Mouse (Mus musculus) forebrain, embryonic 11.5 days (tissue): ENCODE results near the gene Kctd11. TPM values are rescaled to one million over a fixed set of nuclear protein-coding genes. Genes with fewer than 3 reads are reported as not detected.
"Not testable (repeated sequence)": the region's sequence is repeated elsewhere in the genome, so short reads cannot be mapped to it uniquely, and the experiment has no call there.

Experiments used
- ATAC-seq: fragments of 200-750 bp; cut with Nextera tagmentation; replicated peaks from 2 replicates; pipeline ENCODE4 v1.8.0; 2017; ENCODE audit warnings: moderate TSS enrichment; ENCODE audit not compliant: low FRiP score
- DNase-seq: peaks from one replicate; pipeline ENCODE4 v3.0.0-alpha.2; 2017; ENCODE audit warnings: low spot score
- H3K27ac ChIP-seq: fragments of 300-500 bp; sonication (generic); 2 replicates; pipeline ENCODE4 v1.5.1; 2014; ENCODE audit warnings: low read depth, low read length
- H3K27me3 ChIP-seq: fragments of 300-500 bp; sonication (generic); 2 replicates; pipeline ENCODE4 v1.6.1; 2014; ENCODE audit warnings: mild to moderate bottlenecking, low read length, mixed read lengths; ENCODE audit not compliant: control insufficient read depth, insufficient read depth
- H3K36me3 ChIP-seq: fragments of 300-500 bp; sonication (generic); 2 replicates; pipeline ENCODE4 v1.6.1; 2014; ENCODE audit warnings: mild to moderate bottlenecking, low read length, moderate library complexity, mixed read lengths; ENCODE audit not compliant: control insufficient read depth, insufficient read depth
- H3K4me1 ChIP-seq: fragments of 300-500 bp; sonication (generic); replicated peaks from 2 replicates; pipeline ENCODE4 v1.6.1; 2014; ENCODE audit warnings: low read length, mixed read lengths; ENCODE audit not compliant: control insufficient read depth, insufficient read depth
- H3K4me2 ChIP-seq: fragments of 300-500 bp; sonication (generic); 2 replicates; pipeline ENCODE4 v1.6.1; 2014; ENCODE audit warnings: low read depth, mild to moderate bottlenecking, low read length, moderate library complexity, mixed read lengths; ENCODE audit not compliant: severe bottlenecking
- H3K4me3 ChIP-seq: fragments of 300-500 bp; sonication (generic); 2 replicates; pipeline ENCODE4 v1.5.1; 2014; ENCODE audit warnings: low read depth, low read length
- H3K9ac ChIP-seq: fragments of 300-500 bp; sonication (generic); 2 replicates; pipeline ENCODE4 v1.6.1; 2014; ENCODE audit warnings: low read length
- H3K9me3 ChIP-seq: fragments of 300-500 bp; sonication (generic); 2 replicates; pipeline ENCODE4 v1.6.1; 2016; ENCODE audit warnings: low read length, mixed read lengths; ENCODE audit not compliant: control insufficient read depth
- WGBS: fragments of 180-500 bp; shearing (Covaris S2); extraction: QIAGEN DNeasy Blood & Tissue Kit; methylation state at CpG from one replicate; pipeline ENCODE4 v1.1.7; 2014; 5-methylcytosine and 5-hydroxymethylcytosine counted together
- polyA plus RNA-seq: library from polyadenylated mRNA; unstranded; fragments of >200 nt; fragmentation: Nextera tagmentation; extraction: Ambion mirVana; gene quantifications from 2 replicates; pipeline ENCODE4 v1.2.1, GENCODE M21; 2014

Kctd11 gene
- polyA plus RNA-seq, 1 experiment from 2014 or later: 3.0 TPM

GRCm38 (mm10) chr11:69870289-69871069 is 10.7 kb downstream of the Kctd11 start:
- no peaks in the 10 kb centered on the region for H3K27me3 ChIP-seq
- no peak overlapping the region for H3K27ac ChIP-seq
- ATAC-seq (no peak), DNase-seq (no peak)
- H3K9me3 ChIP-seq: no peaks in the 10 kb centered on the region
- H3K36me3 ChIP-seq: no peaks in the 10 kb centered on the region
- no peaks in the 10 kb centered on the region for H3K4me1 ChIP-seq
- no peak overlapping the region for H3K4me3 ChIP-seq
- no peak overlapping the region for H3K4me2 ChIP-seq
- WGBS: 90% methylated on average over 2 of the region's 2 CpGs
- H3K9ac ChIP-seq: no peak overlapping the region

GRCm38 (mm10) chr11:69867335-69867734 is 13.9 kb downstream of the Kctd11 start:
- H3K27ac ChIP-seq: no peak overlapping the region
- 76% methylated on average over 9 of the region's 9 CpGs for WGBS
- no peak overlapping the region for H3K4me2 ChIP-seq
- no peaks in the 10 kb centered on the region for H3K27me3 ChIP-seq
- DNase-seq (no peak), ATAC-seq (no peak)
- no peaks in the 10 kb centered on the region for H3K36me3 ChIP-seq
- no peak overlapping the region for H3K9ac ChIP-seq
- H3K4me3 ChIP-seq: no peak overlapping the region
- no peaks in the 10 kb centered on the region for H3K9me3 ChIP-seq
- H3K4me1 ChIP-seq: no peaks in the 10 kb centered on the region

- no peak overlapping the region for H3K9ac ChIP-seq
- no peaks in the 10 kb centered on the region for H3K9me3 ChIP-seq
- H3K4me1 ChIP-seq: no peaks in the 10 kb centered on the region
- 88% methylated on average over 9 of the region's 9 CpGs for WGBS
- ATAC-seq (no peak), DNase-seq (no peak)
- no peaks in the 10 kb centered on the region for H3K36me3 ChIP-seq
- no peak overlapping the region for H3K4me3 ChIP-seq
- no peak overlapping the region for H3K27ac ChIP-seq
- no peaks in the 10 kb centered on the region for H3K27me3 ChIP-seq
- no peak overlapping the region for H3K4me2 ChIP-seq
Observed at GRCm38 (mm10) chr11:69865561-69865960, 15.6 kb downstream of the Kctd11 start.

GRCm38 (mm10) chr11:69864138-69864860 is 16.9 kb downstream of the Kctd11 start:
- H3K4me1 ChIP-seq: no peaks in the 10 kb centered on the region
- no peaks in the 10 kb centered on the region; the same call in 1 of the 2 replicates for H3K27me3 ChIP-seq
- H3K4me2 ChIP-seq: no peak overlapping the region
- H3K27ac ChIP-seq: no peak overlapping the region
- H3K4me3 ChIP-seq: no peak overlapping the region
- H3K9ac ChIP-seq: no peak overlapping the region
- no peaks in the 10 kb centered on the region for H3K9me3 ChIP-seq
- no peaks in the 10 kb centered on the region for H3K36me3 ChIP-seq
- 66% methylated on average over 8 of the region's 8 CpGs for WGBS
- ATAC-seq (no peak), DNase-seq (no peak)

GRCm38 (mm10) chr11:69863729-69864128 is 17.5 kb downstream of the Kctd11 start:
- H3K36me3 ChIP-seq, H3K4me1 ChIP-seq, H3K4me2 ChIP-seq, DNase-seq, H3K27me3 ChIP-seq, ATAC-seq, H3K27ac ChIP-seq, H3K9ac ChIP-seq, H3K9me3 ChIP-seq, H3K4me3 ChIP-seq: not testable (repeated sequence)
- WGBS: 77% methylated on average over 3 of the region's 3 CpGs

- Histone ChIP-seq H3K4me3 (no peak within 1 kb of the TSS), H3K9ac (no peak within 1 kb of the TSS), H3K36me3 (no peaks in the 10 kb centered on the region), H3K9me3 (no peaks in the 10 kb centered on the region), H3K27me3 (peaks cover 9% of the 10 kb centered on the region; the same call in 1 of the 2 replicates), H3K4me2 (no peak within 1 kb of the TSS), H3K27ac (no peak within 1 kb of the TSS), H3K4me1 (no peaks in the 10 kb centered on the region)
- 19% methylated on average over 30 of the region's 30 CpGs for WGBS
- ATAC-seq (no peak), DNase-seq (no peak)
Observed at GRCm38 (mm10) chr11:69858113-69858998, 22.9 kb downstream of the Kctd11 start, which contains the start of gene Tnk1. Gene Tnk1, minus strand, starts transcription at chr11:69858730.

GRCm38 (mm10) chr11:69855347-69855746 is 25.9 kb downstream of the Kctd11 start:
- Histone ChIP-seq H3K4me1 (no peaks in the 10 kb centered on the region), H3K36me3 (peaks cover 3% of the 10 kb centered on the region; the same call in 1 of the 2 replicates), H3K27me3 (peaks cover 9% of the 10 kb centered on the region; the same call in 1 of the 2 replicates), H3K4me3 (no peak overlapping the region), H3K9me3 (no peaks in the 10 kb centered on the region), H3K9ac (no peak overlapping the region), H3K27ac (no peak overlapping the region), H3K4me2 (no peak overlapping the region)
- 19% methylated on average over 16 of the region's 16 CpGs for WGBS
- peak; percentile 58; the same call in 1 of the 2 replicates for ATAC-seq
- DNase-seq: peak; percentile 84

GRCm38 (mm10) chr11:69854680-69855079 is 26.5 kb downstream of the Kctd11 start:
- Histone ChIP-seq H3K4me2 (no peak overlapping the region), H3K4me1 (no peaks in the 10 kb centered on the region), H3K4me3 (no peak overlapping the region), H3K36me3 (peaks cover 3% of the 10 kb centered on the region; the same call in 1 of the 2 replicates), H3K27ac (no peak overlapping the region), H3K9me3 (no peaks in the 10 kb centered on the region), H3K27me3 (peaks cover 9% of the 10 kb centered on the region; the same call in 1 of the 2 replicates), H3K9ac (no peak overlapping the region)
- WGBS: 89% methylated on average over 10 of the region's 10 CpGs
- ATAC-seq: no peak
- no peak for DNase-seq
